Mouse (Mus musculus) adrenal gland, adult 18-20 months (tissue): ENCODE measurements around the gene Ccdc80. TPM values are rescaled to one million over a fixed set of nuclear protein-coding genes. Genes with fewer than 3 reads are reported as not detected.

Experiments
- DNase-seq, 2 experiments: peaks; one replicate each; pipeline ENCODE4 v3.0.0; 2021 to 2022; ENCODE audit warnings: low spot score in 2 of 2
- total RNA-seq, 2 experiments: library from RNA; stranded (reverse); gene quantifications; 1 replicate in 1 of 2; 2 replicates in 1 of 2; pipeline ENCODE4 v1.2.3; 2021

The Ccdc80 gene
- total RNA-seq, 2 experiments from 2014 or later, result 24.9 to 124 TPM

- DNase-seq, result no peak
Observed at GRCm38 (mm10) chr16:45108203-45108878, 15.1 kb downstream of the Ccdc80 start.

DNA sequence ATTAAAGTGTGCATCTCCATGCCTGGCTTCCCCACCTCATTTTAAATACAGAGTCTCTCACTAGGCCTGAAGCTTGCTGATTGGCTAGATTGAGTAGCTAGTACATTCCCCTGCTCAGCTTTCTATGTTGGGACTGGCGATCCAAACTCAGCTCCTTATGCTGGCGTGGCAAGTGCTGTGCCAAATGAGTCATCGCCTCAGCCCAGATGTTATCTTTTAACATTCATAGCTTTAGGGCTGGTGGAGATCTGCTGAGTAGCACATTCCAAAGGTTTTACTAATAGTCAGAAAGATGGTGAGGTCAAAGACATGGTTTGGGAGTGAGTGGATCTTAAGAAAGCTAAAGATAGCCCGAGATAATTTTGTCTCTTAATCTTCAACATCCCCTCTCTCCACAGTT is 17.3 kb downstream of the Ccdc80 start:
- DNase-seq, result peak in 1 of 2 experiments; percentile 24

- DNase-seq, result no peak
Observed at GRCm38 (mm10) chr16:45117200-45117599, 24.0 kb downstream of the Ccdc80 start.

- no peak for DNase-seq
Observed at GRCm38 (mm10) chr16:45118760-45119159, 25.6 kb downstream of the Ccdc80 start.

GRCm38 (mm10) chr16:45120844-45121425 is 27.7 kb downstream of the Ccdc80 start:
- DNase-seq, result peak; percentile 37 to 63

GRCm38 (mm10) chr16:45122571-45122970 is 29.4 kb downstream of the Ccdc80 start:
- DNase-seq, result peak in 1 of 2 experiments; percentile 9

DNA sequence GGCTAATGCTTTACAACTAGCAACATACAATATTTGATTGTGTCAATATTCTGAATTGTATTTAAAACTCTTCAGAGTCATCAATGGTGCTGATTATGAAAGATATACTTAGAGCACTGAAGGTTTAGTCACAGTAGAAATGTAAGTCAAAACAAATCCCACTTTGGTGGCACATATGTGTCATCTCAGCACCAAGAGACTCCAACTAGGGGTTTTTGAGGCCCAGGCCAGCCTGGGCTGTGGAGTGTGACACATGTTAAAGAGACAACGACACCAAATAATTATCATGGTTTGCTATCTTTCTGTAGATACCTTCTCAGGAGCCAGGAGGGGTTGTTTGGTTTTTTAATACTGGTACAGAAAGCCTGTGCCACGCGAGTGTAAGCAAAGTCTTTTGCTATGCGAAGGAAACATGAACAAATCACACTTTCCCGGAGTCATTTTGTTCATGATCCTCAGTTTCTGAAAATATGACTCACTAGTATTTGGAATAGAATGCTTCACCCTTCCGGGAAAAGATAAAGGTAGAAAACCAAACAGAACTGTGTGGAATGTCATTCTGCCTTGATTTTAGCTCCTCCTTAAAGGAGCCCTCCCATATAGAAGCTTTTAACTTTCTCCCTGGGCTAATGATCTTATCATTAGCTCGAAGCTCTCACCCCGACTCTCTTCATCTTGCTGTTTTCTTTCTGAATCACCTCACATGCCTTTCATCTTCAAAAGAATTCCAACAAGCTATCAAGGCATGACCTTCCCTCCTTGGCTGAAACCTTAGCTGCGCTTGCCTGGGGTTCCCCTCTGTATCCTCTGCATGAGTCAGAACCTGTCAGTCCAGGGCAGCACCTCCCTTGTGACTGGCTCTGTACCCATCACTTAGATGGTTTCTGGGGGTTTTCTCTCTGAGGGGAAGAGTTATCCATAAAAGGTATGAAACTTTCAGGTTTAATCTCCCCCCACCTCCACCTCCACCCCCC is 31.3 kb downstream of the Ccdc80 start:
- peak in 1 of 2 experiments; percentile 15 for DNase-seq

GRCm38 (mm10) chr16:45127936-45128710 is 34.9 kb downstream of the Ccdc80 start:
- no peak for DNase-seq

DNA sequence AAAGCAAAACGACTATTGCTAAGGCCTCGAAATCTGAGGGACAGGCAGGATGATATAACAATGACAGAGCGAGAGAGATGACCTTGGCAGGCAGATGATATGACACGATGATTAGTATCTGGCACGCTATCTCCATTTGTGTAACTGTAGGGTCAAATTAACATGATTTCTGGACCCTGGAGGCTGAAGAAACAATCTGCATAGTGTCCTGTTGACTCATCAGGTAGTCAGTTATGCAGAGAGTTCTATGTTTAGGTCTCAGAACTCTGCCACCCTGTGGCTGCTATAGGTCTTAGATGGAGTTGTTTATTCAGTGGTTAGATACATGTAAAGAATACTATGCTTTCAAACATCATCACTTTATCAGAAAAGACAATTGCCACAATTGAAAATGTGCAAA is 48.5 kb downstream of the Ccdc80 start:
- no peak for DNase-seq

- DNase-seq, result no peak
Observed at GRCm38 (mm10) chr16:45142565-45142964, 49.4 kb downstream of the Ccdc80 start.

GRCm38 (mm10) chr16:45145119-45145518 is 51.9 kb downstream of the Ccdc80 start:
- no peak for DNase-seq

DNA sequence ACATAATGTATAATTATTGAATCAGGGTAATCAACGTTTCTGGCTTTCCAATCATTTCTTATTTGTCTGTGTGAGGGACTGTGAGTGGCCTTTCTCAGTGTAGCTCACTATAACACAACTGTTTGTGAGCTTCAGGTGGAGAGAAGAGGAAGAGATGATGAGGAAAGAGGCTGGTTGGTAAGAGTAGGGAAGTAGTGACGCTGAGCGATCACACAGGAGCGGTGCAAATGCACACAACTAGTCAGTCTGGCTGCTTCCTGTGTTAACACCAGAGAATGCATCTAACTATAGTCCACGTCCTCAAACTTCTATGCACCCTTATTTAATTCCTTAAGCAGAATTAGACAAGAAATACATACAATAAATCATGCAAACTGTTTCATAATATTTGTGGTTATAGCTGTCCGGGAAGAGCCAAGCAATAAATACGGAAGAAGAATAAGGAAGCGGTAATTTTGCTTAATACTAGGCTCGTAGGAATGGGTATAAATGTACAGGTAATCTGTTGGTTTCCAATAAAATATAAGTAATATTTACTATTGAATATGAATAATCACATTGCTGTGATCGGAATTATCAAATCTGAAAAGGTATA is 55.4 kb downstream of the Ccdc80 start:
- no peak for DNase-seq

DNA sequence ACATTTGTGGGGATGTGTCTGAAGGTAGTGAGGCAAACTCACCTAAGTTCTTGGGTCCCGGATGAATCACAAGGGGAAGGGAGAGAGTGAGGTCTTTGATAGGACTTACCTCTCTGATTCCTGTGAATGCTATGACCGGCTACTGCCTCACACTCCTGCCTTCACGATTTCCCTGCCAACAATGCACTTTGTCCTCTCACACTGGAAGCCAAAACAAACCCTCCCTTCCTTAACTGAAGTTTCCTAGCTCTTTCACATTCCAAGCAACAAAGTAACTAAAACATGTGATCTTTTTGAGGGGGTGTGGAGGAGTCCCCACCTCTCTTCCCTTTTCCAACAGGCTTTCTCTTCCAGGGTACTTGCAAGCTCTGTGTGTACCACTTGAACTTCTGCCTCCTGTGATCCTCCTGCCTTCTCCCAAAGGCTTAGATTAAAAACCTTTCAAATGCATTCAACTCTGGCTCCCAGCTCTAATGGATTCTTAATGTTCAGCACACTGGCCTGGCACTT is 61.6 kb downstream of the Ccdc80 start:
- DNase-seq, result no peak

DNA sequence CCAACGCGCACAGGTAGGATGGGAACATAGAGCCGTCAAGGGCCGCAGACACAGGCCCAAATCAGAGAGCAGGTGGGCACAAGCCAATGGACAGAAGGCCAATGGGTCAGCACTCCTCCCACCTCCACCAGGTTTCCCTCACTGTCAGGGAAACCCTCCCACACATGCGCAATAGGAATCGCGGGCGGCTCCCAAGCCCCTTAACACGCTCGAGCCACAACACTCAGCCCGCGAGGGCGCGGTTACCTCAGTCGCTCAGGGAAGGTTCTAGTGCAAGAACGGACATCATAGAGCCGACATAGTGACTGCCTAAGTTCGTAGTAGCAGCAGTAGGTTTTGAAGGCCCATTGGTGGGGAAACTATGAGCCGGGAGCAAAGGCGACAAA is 64.9 kb downstream of the Ccdc80 start:
- peak; percentile 66 to 73 for DNase-seq

GRCm38 (mm10) chr16:45158522-45159388 is 65.6 kb downstream of the Ccdc80 start, which contains the start of the genes Slc35a5 and Atg3:
Slc35a5 (minus strand) TSS chr16:45158706.
Atg3 (plus strand) TSS chr16:45158785.
- peak; percentile 92 to 94 for DNase-seq

- no peak for DNase-seq
Observed at GRCm38 (mm10) chr16:45159389-45159716, 66.2 kb downstream of the Ccdc80 start.
